Mouse (Mus musculus) CD4-positive helper T cell, adult 2 months (primary cell): ENCODE measurements around the gene Ggps1.
A peak's percentile ranks its signal among the peaks of the same experiment; 100 is the strongest.

Experiments
- DNase-seq: peaks from one replicate; pipeline ENCODE4 v3.0.0-alpha.2; 2012; ENCODE audit warnings: low read depth, missing footprints, low spot score

Gene Ggps1

GRCm38 (mm10) chr13:14063013-14063941, at the start of gene Ggps1, which contains the start of gene Arid4b:
Gene Ggps1, minus strand, starts transcription at chr13:14063488.
Gene Arid4b, plus strand, starts transcription at chr13:14063232.
- DNase-seq = peak; percentile 99

GRCm38 (mm10) chr13:14111146-14111545, 47.9 kb upstream of the Ggps1 start:
- no peak for DNase-seq

GRCm38 (mm10) chr13:14110154-14110873, 47.0 kb upstream of the Ggps1 start:
- no peak for DNase-seq

DNA sequence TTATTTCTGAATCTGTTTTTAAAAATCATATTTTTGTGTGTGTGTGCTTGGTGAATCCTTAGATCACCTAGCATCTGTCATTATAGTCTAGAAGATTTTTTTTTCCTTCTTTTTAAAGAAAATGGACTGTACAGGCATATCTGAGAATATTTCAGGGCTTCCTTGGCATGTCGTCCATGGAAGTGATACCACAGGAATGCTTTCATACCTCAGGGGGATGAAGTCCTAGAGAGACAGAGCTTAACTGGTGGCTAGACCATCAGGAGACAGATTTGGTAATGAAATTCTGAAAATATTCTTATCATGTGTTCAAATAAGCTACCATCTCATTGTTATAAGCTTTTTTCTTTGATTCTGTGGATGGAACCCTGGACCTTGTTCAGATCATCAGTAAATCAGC, 39.7 kb upstream of the Ggps1 start:
- no peak for DNase-seq

GRCm38 (mm10) chr13:14088669-14089068, 25.4 kb upstream of the Ggps1 start:
- DNase-seq = no peak

DNA sequence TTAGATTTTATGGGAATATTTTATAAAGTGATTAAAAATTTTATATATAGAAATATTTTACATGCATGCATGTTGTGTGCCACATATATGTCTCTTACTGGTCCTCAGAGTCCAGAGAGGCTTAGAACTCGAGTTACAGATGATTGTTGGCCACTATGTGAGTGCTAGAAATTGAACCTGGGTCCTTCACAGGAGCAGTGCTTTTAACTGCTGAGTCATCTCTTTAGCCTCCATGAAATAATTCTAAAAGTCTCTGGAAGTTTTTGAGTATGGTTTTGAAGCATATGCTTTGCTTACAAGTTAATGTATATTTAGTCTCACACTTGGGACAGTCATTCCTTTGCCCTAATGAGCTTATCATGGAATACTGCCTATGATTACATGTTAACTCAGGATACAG, 12.0 kb upstream of the Ggps1 start:
- no peak for DNase-seq

DNA sequence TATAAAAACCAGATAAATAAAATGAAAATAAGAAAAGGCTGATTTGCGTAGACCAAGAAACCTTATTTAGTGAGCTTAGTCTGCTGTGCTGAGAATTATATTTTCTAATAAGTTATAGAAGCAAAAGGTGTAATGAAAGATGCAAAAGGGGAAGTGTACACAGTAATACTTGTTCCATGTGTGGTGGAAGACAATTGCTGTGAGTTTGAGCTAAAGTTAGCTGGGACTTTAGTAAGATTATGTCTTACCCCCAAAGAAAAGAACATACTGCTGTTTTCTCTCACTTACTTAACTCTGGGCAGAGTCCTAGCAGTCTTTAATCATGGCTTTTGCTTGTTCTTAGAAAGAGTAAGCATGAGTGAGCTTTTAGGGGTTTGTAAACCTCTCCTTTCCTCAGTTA, 11.1 kb upstream of the Ggps1 start:
- no peak for DNase-seq

DNA sequence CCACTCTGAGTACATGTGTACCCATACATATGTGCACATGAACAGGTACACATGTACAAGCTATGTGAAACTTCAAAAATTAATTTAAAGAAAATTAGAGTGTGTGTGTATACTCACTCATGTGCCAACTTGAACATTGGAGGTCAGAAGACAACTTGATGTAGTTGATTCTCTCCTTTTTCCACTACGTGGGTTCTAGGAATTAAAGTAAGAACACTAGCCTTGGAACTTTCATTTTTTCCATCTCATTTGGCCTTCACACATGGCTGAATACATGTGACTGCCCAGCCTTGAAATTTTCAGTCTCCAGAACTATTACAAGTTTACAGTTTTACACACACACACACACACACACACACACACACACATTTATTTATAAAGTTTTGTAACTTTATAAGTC, 6.0 kb upstream of the Ggps1 start:
- DNase-seq = no peak

GRCm38 (mm10) chr13:14068035-14068434, 4.7 kb upstream of the Ggps1 start:
- DNase-seq = no peak

- DNase-seq = no peak
These were observed 2.4 kb upstream of the Ggps1 start for GRCm38 (mm10) chr13:14065701-14066100.

GRCm38 (mm10) chr13:14065028-14065380, 1.7 kb upstream of the Ggps1 start:
- no peak for DNase-seq

DNA sequence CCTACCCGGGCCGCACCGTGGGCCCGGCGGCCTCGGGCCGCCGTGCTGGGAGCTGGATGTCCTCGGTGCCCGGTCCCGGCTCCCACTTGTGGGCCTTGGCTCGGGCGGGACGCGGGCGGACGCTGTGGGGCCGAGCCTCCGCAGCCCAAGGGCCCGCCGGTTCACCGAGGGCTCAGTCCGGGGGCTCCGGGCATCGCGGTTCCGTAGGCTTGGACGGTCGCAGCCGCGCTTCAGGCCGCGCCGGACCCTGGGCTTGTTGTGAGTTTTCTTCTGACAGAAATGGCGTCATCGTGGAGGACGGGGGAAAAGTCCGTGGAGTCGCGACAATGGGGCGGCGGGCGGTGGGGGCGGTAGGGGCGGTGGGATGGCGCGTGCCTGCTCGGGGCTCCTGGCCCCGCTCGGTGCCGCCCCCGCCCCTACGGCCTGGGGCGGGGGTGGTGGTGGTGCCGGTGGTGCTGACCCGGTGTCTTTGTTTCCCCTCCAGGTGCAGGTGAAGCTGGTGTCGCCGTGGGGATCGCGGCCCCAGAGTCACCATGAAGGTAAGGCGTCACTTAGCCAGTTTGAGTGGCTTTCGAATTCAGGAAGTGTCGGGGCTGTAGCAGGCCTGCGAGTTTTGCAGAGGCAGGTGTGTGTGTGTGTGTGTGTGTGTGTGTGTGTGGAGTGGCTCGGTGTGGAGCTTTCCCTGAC, 1.2 kb upstream of the Ggps1 start:
- DNase-seq = peak; percentile 81

DNA sequence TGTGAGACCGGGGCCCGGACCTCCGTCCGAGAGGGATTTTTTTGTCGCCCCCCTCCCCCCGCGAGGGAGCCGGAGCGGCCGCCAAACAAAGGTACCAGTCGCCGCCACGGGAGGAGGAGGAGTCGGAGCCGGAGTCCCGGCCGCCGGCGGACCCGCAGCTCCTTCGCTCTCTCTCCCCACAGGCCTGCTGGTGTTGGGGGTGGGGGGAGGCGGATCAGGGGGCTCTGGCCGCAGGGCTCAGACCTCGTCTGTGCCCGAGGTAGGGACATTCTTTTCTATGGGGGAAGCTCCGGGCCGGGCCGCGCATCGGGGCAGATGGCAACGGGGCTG, 619 bp upstream of the Ggps1 start:
- DNase-seq = no peak

DNA sequence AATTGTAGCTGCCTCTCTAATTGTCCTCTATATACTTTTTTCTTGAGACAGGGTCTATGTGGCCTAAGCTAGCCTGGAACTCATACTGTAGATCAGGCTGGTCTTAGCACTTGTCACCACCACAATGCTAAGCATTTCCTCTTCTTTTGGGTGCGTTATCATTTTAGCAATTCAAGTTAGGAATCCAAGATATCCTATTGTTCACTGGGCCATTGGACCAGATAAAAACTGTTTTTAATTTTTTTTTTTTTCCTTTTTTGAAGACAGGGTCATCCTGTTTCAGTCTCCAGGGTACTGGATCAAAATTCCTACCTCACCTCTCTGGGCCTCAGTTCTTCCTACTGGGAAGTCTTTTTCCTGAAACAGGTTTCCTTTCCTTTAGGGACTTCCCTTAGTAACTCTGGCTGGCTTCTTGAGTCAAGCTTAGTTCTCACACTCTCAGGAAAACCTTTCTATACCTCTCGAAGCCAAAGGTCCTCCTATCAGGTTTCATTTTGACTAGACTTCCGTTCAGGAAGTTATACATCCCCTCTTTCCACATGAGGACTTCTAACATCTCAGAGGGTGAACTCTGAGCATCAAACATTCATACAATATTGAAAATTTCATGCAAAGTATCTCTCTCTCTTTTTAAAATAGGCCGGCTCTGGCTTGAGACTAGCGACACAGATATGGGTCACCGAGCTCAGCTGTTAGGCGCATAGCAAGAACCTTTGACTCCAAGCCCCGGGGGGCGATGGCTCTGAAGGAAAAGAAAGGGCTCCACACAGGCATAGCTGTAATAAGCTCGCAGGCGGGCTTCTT, 877 bp downstream of the Ggps1 start:
- peak; percentile 18 for DNase-seq

- DNase-seq = no peak
These were observed 3.7 kb downstream of the Ggps1 start for GRCm38 (mm10) chr13:14059582-14059981.

DNA sequence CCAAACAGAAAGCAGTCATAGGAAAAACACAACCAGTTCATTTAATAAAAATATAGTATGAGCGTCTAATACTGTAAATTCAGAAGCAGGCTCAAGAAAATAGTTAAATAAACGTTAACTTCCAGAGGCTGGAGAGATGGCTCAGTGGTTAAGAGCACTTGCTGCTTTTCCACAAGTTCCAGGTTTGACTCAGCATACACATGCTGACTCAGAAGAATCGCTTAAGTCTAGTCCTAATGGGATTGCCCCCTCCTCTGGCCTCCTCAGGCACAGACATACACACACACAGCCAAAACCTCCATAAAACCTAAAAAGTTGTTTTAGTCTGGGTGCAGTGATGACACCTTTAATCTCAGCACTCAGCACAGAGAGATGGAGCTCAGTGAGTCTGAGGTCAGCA, 6.5 kb downstream of the Ggps1 start:
- no peak for DNase-seq

DNA sequence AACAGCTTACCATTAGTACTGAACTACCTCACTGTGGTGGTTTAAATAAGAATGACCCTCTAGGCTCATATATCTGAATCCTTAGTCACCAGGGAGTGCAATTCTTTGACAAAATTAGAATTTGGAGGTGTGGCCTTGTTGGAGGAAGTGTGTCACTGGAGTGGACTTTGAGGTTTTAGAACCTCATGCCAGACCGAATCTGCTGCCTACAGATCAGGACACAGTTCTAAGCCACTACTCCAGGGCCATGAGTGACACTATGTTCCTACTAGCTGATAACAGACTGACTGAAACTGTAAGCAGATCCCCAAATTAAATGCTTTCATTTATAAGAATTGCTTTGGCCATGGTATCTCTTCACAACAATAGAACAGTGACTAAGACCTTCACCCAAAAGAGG, 13.4 kb downstream of the Ggps1 start:
- no peak for DNase-seq

GRCm38 (mm10) chr13:14044521-14044920, 18.8 kb downstream of the Ggps1 start:
- no peak for DNase-seq

DNA sequence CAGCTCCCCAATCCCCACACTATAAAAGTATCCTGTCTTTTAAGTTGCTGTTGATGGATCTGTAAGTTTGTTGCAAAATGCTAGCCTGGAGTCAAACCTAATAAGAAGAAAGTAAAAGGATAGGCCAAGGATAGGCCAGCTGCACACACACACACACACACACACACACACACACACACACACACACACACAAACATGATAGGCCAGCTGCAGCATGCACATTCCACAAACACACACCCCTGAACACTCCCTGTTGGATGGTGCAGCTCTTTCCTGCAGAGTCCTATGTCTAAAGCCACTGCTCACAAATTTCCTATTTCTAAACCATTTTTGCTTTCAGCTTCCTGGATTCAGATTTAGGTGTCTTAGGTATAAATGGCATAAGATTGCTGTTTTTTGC, 19.4 kb downstream of the Ggps1 start:
- DNase-seq = no peak

DNA sequence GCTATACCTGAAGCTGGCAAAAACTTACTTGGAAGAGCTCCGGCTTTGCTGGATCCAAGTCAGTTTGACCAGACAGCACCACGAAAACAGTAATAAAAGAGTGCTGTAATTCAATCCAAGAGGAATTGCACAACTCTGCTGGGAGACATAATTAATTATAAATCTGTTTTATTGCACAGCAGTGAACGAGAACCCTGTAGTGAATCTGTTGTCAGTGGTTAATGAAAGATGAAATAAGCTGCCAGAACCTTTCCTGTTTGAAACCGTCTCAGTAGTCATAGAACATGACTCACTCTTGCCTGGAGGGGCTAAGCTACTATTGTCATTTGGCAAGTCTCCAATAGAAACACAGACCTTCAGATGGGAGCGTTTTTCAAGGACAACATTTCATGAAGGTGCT, 23.1 kb downstream of the Ggps1 start:
- DNase-seq = peak; percentile 42

DNA sequence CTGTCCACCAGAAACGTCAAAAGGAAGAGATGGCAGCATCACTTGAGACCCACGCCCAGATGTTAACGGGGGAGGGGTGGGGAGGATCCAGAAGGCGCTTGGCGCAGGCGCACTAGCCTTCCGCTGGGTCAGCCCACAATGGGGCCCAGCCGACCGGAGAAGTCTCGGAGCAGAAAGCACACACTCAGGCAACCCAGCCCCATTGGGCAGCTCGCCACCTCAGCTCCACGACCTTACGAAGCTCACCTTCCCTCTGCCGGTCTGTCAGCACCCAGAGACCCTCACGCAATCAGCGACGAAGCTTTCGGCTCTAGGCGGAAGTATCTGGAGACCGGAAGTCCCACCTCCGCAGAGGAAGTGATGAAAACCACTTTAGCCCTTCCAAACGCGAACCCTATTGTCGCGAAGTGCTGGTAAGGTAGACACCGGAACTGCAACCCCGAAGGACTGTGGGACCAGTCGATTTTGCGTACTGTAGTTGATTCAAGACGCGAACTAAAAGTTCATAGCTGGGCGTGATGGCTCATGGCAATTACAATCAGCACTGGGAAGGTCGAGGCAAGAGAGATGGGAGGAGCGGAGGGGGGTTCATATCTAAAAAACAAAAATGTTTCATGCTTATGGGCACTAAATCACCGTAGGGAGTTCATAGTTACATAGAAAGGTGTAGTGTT, 23.9 kb downstream of the Ggps1 start, which contains the start of gene Tbce:
TSS of gene Tbce (minus strand) at position 347 of the 674 bp plus-strand sequence.
- DNase-seq = peak; percentile 93
